Mouse (Mus musculus) forebrain, embryonic 13.5 days (tissue): ENCODE data around the gene Mgat2. TPM values are rescaled to one million over a fixed set of nuclear protein-coding genes. Genes with fewer than 3 reads are reported as not detected.
A peak's percentile ranks its signal among the peaks of the same experiment; 100 is the strongest.
"Not testable (repeated sequence)": the region's sequence is repeated elsewhere in the genome, so short reads cannot be mapped to it uniquely, and the experiment has no call there.

Experiments
- ATAC-seq: fragments of 200-750 bp; cut with Nextera tagmentation; 2 replicates; pipeline ENCODE4 v1.8.0; 2017
- H3K27ac ChIP-seq: fragments of 300-500 bp; sonication (generic); 2 replicates; pipeline ENCODE4 v1.5.1; 2015; ENCODE audit warnings: inconsistent platforms, mild to moderate bottlenecking, moderate library complexity
- H3K27me3 ChIP-seq: fragments of 300-500 bp; sonication (generic); 2 replicates; pipeline ENCODE4 v1.6.1; 2015; ENCODE audit warnings: mild to moderate bottlenecking, inconsistent platforms
- H3K36me3 ChIP-seq: fragments of 300-500 bp; sonication (generic); 2 replicates; pipeline ENCODE4 v1.6.1; 2015; ENCODE audit warnings: mild to moderate bottlenecking, inconsistent platforms; ENCODE audit not compliant: poor library complexity, severe bottlenecking
- H3K4me1 ChIP-seq: fragments of 300-500 bp; sonication (generic); 2 replicates; pipeline ENCODE4 v1.6.1; 2015; ENCODE audit warnings: inconsistent platforms
- H3K4me2 ChIP-seq: fragments of 300-500 bp; sonication (generic); 2 replicates; pipeline ENCODE4 v1.6.1; 2015; ENCODE audit warnings: inconsistent platforms, mild to moderate bottlenecking, moderate library complexity
- H3K4me3 ChIP-seq: fragments of 300-500 bp; sonication (generic); 2 replicates; pipeline ENCODE4 v1.5.1; 2015; ENCODE audit warnings: mild to moderate bottlenecking, inconsistent platforms
- H3K9ac ChIP-seq: fragments of 300-500 bp; sonication (generic); 2 replicates; pipeline ENCODE4 v1.6.1; 2015; ENCODE audit warnings: mild to moderate bottlenecking, inconsistent platforms
- H3K9me3 ChIP-seq: fragments of 300-500 bp; sonication (generic); replicated peaks from 2 replicates; pipeline ENCODE4 v1.6.1; 2016; ENCODE audit warnings: inconsistent platforms
- WGBS: fragments of 180-500 bp; shearing (Covaris S2); methylation state at CpG from one replicate; pipeline ENCODE4 v1.1.7; 2015; 5-methylcytosine and 5-hydroxymethylcytosine counted together
- polyA plus RNA-seq: library from polyadenylated mRNA; unstranded; fragments of >200 nt; fragmentation: Nextera tagmentation; extraction: Ambion mirVana; gene quantifications from 2 replicates; pipeline ENCODE4 v1.2.1, GENCODE M21; 2015

Mgat2 gene
- polyA plus RNA-seq, 1 experiment from 2014 or later, result 29.3 TPM

- H3K4me1 ChIP-seq, ATAC-seq, H3K27me3 ChIP-seq, H3K27ac ChIP-seq, H3K9ac ChIP-seq, H3K4me2 ChIP-seq, H3K9me3 ChIP-seq, H3K4me3 ChIP-seq: not testable (repeated sequence)
- 75% methylated on average over 2 of the region's 2 CpGs for whole genome bisulfite sequencing
- peaks cover 17% of the 10 kb centered on the region for H3K36me3 ChIP-seq
Measured at GRCm38 (mm10) chr12:69160677-69161076, 23.3 kb upstream of the Mgat2 start.

- not testable (repeated sequence) for H3K9ac ChIP-seq, H3K27me3 ChIP-seq, H3K4me1 ChIP-seq, ATAC-seq, H3K27ac ChIP-seq, H3K4me2 ChIP-seq, H3K9me3 ChIP-seq, H3K4me3 ChIP-seq, H3K36me3 ChIP-seq
- WGBS, result 80% methylated on average over 4 of the region's 4 CpGs
Measured at GRCm38 (mm10) chr12:69163586-69163985, 20.4 kb upstream of the Mgat2 start.

- Histone ChIP-seq H3K9me3 (no peaks in the 10 kb centered on the region), H3K27me3 (no peaks in the 10 kb centered on the region), H3K9ac (no peak overlapping the region), H3K36me3 (no peaks in the 10 kb centered on the region), H3K4me2 (no peak overlapping the region), H3K4me1 (peaks cover 11% of the 10 kb centered on the region), H3K27ac (no peak overlapping the region), H3K4me3 (no peak overlapping the region)
- WGBS, result 61% methylated on average over 3 of the region's 3 CpGs
- ATAC-seq, result no peak
Measured at GRCm38 (mm10) chr12:69164904-69165303, 19.1 kb upstream of the Mgat2 start.

GRCm38 (mm10) chr12:69166861-69167581 lies 16.9 kb upstream of the Mgat2 start:
- not testable (repeated sequence) for ATAC-seq, H3K9ac ChIP-seq, H3K36me3 ChIP-seq, H3K27me3 ChIP-seq, H3K9me3 ChIP-seq, H3K27ac ChIP-seq, H3K4me3 ChIP-seq, H3K4me2 ChIP-seq
- H3K4me1 ChIP-seq, result peaks cover 15% of the 10 kb centered on the region
- WGBS, result 69% methylated on average over 8 of the region's 8 CpGs

- Histone ChIP-seq H3K4me2 (peak overlapping the region; percentile 73), H3K4me3 (peak overlapping the region; percentile 67), H3K27ac (no peak overlapping the region), H3K27me3 (no peaks in the 10 kb centered on the region), H3K9ac (peak overlapping the region; percentile 70), H3K36me3 (peaks cover 4% of the 10 kb centered on the region; the same call in 1 of the 2 replicates), H3K4me1 (peaks cover 15% of the 10 kb centered on the region), H3K9me3 (no peaks in the 10 kb centered on the region)
- ATAC-seq, result peak; percentile 37
- 7% methylated on average over 18 of the region's 18 CpGs for WGBS
Measured at GRCm38 (mm10) chr12:69167656-69168460, 16.1 kb upstream of the Mgat2 start.

GRCm38 (mm10) chr12:69168461-69169106 lies 15.4 kb upstream of the Mgat2 start, which contains the start of gene Lrr1:
TSS of gene Lrr1 (plus strand) at chr12:69168814.
- peak; percentile 95 for ATAC-seq
- peaks cover 15% of the 10 kb centered on the region for H3K4me1 ChIP-seq
- H3K4me2 ChIP-seq, result peak within 1 kb of the TSS; percentile 73

GRCm38 (mm10) chr12:69171307-69171706 lies 12.7 kb upstream of the Mgat2 start:
- Histone ChIP-seq H3K9ac (no peak overlapping the region), H3K4me1 (peaks cover 15% of the 10 kb centered on the region), H3K27ac (no peak overlapping the region), H3K36me3 (peaks cover 13% of the 10 kb centered on the region; the same call in 1 of the 2 replicates), H3K27me3 (no peaks in the 10 kb centered on the region), H3K9me3 (no peaks in the 10 kb centered on the region), H3K4me3 (no peak overlapping the region), H3K4me2 (no peak overlapping the region)
- 92% methylated on average over 2 of the region's 2 CpGs for WGBS
- no peak for ATAC-seq

More at GRCm38 (mm10) chr12:69168461-69169106, 15.4 kb upstream of the Mgat2 start, which contains the start of gene Lrr1:
- Histone ChIP-seq H3K36me3 (peaks cover 7% of the 10 kb centered on the region; the same call in 1 of the 2 replicates), H3K4me3 (peak within 1 kb of the TSS; percentile 67), H3K9me3 (no peaks in the 10 kb centered on the region), H3K9ac (peak within 1 kb of the TSS; percentile 70), H3K27ac (peak within 1 kb of the TSS; percentile 48), H3K27me3 (no peaks in the 10 kb centered on the region)
- WGBS, result under 1% methylated on average over 40 of the region's 40 CpGs

GRCm38 (mm10) chr12:69175975-69176374 lies 8.0 kb upstream of the Mgat2 start:
- no peaks in the 10 kb centered on the region for H3K9me3 ChIP-seq
- H3K4me2 ChIP-seq, result no peak overlapping the region
- ATAC-seq, result no peak
- H3K27me3 ChIP-seq, result no peaks in the 10 kb centered on the region
- H3K4me3 ChIP-seq, result no peak overlapping the region
- no peaks in the 10 kb centered on the region for H3K4me1 ChIP-seq
- 96% methylated on average over 3 of the region's 3 CpGs for WGBS
- no peak overlapping the region for H3K9ac ChIP-seq
- peaks cover 19% of the 10 kb centered on the region; the same call in 1 of the 2 replicates for H3K36me3 ChIP-seq
- no peak overlapping the region for H3K27ac ChIP-seq

GRCm38 (mm10) chr12:69177526-69177925 lies 6.4 kb upstream of the Mgat2 start:
- no peak overlapping the region for H3K27ac ChIP-seq
- peaks cover 29% of the 10 kb centered on the region for H3K36me3 ChIP-seq
- H3K4me3 ChIP-seq, result no peak overlapping the region
- ATAC-seq, result no peak
- H3K27me3 ChIP-seq, result no peaks in the 10 kb centered on the region
- WGBS, result 77% methylated on average over 3 of the region's 3 CpGs
- H3K9ac ChIP-seq, result no peak overlapping the region
- no peaks in the 10 kb centered on the region for H3K9me3 ChIP-seq
- 0 out of 2 replicates have a peak, but pooled peaks cover 3% of the 10 kb centered on the region for H3K4me1 ChIP-seq
- H3K4me2 ChIP-seq, result no peak overlapping the region

- 74% methylated on average over 12 of the region's 12 CpGs for WGBS
- Histone ChIP-seq H3K36me3 (peaks cover 25% of the 10 kb centered on the region), H3K27me3 (no peaks in the 10 kb centered on the region), H3K4me1 (peaks cover 9% of the 10 kb centered on the region), H3K4me2 (no peak overlapping the region), H3K4me3 (no peak overlapping the region), H3K27ac (no peak overlapping the region), H3K9me3 (no peaks in the 10 kb centered on the region), H3K9ac (no peak overlapping the region)
- no peak for ATAC-seq
Measured at GRCm38 (mm10) chr12:69179371-69179770, 4.6 kb upstream of the Mgat2 start.

GRCm38 (mm10) chr12:69181800-69182199 lies 2.2 kb upstream of the Mgat2 start:
- no peaks in the 10 kb centered on the region for H3K9me3 ChIP-seq

More at GRCm38 (mm10) chr12:69181800-69182199, 2.2 kb upstream of the Mgat2 start:
- ATAC-seq, result no peak
- Histone ChIP-seq H3K27me3 (no peaks in the 10 kb centered on the region), H3K9ac (no peak overlapping the region), H3K4me2 (no peak overlapping the region), H3K27ac (no peak overlapping the region), H3K36me3 (peaks cover 15% of the 10 kb centered on the region), H3K4me3 (no peak overlapping the region), H3K4me1 (peaks cover 25% of the 10 kb centered on the region)
- WGBS, result 87% methylated on average over 4 of the region's 4 CpGs
